Mouse (Mus musculus) skeletal muscle tissue, adult 2 months (tissue): Measurements from ENCODE around the gene Ttc23.

Experiments used
- DNase-seq: peaks from one replicate; pipeline ENCODE4 v3.0.0-alpha.2; 2012; ENCODE audit warnings: low read depth, low spot score

The Ttc23 gene

DNA sequence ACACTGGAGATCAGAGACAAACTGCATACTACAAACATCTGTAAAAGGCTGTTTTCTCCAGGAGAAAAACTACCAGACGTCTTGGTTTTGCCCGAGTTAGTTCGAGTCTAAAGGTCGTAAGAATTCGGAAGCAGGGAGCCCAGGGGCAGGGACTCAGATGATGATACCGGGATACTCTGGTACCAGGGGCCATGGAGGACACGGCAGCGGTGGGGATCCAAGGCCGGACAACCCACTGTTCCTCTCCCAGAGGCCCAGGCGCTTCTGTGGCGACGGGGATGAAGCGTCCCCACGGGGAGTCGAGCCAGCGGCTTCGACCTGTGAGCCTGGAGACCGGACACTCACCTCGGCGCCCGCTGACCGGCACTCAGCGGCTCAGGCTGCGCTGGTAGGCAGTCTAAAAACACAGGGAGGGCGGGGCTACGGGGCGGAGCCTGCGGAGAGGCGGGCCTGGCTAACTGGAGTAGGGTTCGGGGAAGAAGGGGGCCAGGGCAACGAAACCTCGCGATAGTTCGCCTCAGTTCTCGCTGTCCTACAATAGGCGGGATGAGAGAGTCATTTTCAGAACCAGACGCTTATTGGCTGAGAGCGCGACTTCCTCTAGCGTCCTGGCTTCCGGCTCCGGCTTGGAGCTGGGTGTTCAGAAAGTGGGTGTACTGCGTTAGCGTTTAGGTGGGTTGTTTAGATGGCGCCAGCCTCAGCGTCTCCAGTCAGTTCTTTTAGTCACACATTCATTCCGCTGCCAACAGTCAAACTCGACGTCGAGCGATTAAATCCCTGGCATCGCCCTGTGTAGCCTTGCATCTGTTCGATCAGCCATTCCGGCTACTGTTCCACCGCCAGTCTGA lies 2.2 kb upstream of the Ttc23 start, which contains the start of gene Lrrc28:
Gene Lrrc28, minus strand, starts transcription at position 436 of the 848 bp plus-strand sequence.
- DNase-seq = peak; percentile 100

DNA sequence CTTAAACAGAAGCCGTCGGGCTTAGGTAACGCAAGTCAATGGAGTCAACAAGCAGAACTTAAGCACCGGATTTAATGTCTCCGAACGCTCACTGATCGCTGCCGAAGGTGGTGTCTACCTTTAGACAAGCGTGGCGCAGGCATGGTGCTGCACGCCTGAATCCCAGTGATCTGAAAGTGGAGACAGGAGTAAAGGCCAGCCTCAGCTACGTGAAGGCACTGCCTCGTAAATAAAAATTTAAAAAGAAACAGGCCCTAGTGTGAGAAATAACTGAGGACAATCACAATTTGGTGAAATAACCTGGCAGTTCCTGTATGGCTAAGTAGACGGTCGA lies 1.6 kb upstream of the Ttc23 start:
- no peak for DNase-seq

GRCm38 (mm10) chr7:67646131-67646530 lies 1.1 kb upstream of the Ttc23 start:
- no peak for DNase-seq

DNA sequence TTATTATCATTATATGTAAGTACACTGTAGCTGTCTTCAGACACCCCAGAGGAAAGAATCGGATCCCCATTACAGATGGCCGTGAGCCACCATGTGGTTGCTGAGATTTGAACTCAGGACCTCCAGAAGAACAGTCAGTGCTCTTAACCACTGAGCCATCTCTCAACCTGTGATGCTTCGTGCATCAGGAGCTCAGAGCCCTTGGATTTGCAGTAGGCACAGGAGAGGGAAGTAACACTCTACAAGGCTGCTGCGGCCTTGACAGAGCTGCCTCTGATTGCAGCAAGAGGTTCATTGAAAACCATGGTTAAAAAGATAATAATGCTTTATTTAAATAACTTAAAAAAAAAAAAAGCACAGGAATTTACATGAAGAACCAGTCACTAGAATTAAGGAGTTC lies 1.2 kb downstream of the Ttc23 start:
- no peak for DNase-seq

DNA sequence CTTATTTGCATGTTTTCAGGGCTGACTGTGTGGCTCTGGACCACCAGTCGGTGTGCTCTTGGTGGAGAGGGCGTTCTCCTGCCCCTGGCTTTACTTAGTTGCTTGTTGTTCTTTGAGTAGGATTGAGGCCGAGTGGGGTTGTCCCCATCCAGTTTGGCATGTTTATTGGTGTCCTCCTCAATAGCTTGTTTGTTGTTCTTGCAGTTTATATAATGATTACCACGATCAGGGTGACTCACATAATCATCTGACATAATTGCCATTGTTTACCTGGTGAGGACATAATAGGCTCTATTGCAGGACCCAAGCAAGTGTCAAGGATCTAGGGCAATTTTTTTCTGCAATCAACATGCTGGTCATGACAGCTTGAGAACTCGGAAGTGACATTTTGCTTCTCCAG lies 5.0 kb downstream of the Ttc23 start:
- no peak for DNase-seq

DNA sequence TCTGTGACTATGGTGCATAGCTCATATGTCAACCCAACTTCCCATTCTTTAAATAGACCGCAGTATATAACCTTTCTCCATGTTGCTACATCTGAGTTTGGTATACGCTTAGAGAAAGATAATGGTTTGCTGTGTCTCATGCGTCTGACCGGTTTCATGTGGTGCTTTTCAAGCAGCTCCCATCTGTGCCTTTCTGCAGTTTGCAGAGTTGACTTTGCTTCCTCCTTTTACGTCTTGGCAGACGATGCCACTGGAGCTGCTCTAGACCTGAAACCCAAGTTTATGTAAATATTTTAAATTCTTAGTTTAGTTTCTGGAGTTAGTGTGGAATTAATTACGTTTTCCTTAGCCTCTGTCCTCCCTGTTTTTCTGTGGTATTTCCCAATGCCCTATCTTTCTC lies 7.5 kb downstream of the Ttc23 start:
- DNase-seq = no peak

GRCm38 (mm10) chr7:67655186-67655585 lies 8.0 kb downstream of the Ttc23 start:
- no peak for DNase-seq

DNA sequence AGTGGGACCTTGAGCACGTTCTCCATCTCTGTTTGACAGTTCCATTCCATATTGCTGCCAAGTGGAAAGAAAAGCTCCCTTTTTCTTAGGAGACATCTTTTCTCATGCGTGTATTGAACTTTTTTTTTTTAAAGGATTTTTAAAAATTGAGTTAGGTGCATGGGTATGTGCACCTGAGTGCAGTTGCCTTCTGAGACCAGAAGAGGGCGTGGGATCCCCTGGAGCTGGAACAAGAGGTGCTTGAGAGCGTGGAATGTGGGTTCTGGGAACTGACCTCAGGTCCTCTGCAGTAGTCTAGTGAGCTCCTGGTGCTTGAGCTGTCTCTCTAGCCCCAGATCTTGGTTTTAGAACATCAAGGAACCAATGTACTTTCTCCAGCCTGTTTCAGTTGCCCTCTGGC lies 10.9 kb downstream of the Ttc23 start:
- no peak for DNase-seq

DNA sequence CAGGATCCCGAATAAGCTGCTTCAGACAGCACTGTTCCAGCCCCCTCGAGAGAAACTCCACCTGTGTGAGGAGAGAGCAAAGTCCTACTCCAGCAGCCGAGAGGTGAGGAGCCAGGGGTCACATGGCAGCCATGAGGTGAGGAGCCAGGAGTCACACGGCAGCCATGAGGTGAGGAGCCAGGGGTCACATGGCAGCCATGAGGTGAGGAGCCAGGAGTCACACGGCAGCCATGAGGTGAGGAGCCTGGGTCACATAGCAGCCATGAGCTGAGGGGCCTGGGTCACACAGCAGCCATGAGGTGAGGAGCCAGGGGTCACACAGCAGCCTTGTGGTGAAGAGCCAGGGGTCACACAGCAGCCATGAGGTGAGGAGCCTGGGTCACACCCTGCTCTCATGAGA lies 15.2 kb downstream of the Ttc23 start:
- DNase-seq = no peak

DNA sequence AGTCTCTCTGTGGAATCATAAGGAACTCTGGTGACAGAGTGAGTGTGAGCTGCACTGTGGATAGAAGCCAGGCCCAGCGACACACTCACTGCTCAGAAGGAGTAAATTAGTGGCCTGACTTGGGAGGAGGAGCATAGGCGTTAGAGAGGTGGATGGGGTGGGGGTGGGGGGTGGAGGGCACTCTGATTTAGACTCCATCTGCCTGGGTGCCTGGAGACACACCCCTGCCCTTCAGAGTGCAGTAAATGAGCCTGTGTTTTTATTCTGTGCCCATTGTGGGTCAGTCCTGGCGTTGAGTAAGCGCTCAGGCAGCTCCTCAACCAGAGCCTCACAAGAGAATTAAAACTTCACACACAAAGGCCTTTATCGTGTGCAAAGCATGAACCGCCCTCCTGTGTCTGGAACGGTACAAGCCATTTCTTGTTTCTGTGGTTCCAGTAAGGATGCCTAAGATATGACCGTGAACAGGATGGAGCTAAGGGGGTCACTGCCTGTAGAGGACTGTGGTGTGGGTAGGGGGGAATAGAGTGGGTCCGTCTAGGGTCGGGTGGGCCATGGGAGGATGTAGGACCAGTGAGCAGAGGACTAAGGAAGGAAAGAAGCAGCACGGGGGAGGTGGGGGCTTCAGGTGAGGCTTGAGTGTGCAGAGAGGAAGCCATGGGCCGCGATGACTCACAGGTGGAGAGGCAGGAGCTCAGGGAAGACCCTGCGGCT lies 16.9 kb downstream of the Ttc23 start:
- no peak for DNase-seq

DNA sequence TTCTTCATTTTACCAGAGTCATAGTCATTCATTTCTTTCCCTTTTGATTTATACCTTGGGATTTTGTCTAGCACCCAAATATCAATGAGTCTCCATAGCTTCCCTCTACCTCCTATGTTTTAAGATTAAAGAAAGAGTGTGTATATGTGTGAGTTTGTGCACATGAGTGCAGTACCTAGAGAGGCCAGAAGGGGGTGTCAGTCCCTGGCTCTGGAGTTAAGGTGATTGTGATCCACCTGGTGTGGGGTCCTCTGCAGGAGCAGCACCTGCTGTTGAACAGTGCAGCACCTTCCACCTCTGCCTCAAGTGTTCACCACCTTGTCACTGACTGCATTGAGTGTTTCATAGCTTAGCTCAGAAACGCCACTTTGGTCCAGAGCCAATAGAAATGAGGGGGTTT lies 23.8 kb downstream of the Ttc23 start:
- no peak for DNase-seq

GRCm38 (mm10) chr7:67672650-67673049 lies 25.4 kb downstream of the Ttc23 start:
- DNase-seq = peak; percentile 94

DNA sequence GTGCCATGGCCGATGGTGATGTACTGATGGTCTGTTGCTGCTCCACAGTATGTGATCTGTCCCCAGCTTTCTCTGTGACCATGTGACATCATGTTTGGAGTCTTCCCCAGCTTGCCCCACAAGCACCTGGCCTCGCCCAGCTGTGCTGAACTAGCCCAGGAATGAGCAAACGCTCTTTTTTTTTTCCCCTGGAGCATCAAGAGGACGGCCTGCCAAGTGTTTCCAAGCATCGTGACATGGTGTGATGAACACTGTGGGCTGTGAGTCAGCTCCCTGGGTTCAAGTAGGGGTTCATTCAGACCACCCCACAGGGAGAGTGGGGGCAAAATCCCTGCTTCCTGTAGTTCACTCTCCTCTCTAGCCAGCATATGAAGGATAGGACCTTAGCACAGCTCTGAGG lies 26.4 kb downstream of the Ttc23 start:
- DNase-seq = no peak

DNA sequence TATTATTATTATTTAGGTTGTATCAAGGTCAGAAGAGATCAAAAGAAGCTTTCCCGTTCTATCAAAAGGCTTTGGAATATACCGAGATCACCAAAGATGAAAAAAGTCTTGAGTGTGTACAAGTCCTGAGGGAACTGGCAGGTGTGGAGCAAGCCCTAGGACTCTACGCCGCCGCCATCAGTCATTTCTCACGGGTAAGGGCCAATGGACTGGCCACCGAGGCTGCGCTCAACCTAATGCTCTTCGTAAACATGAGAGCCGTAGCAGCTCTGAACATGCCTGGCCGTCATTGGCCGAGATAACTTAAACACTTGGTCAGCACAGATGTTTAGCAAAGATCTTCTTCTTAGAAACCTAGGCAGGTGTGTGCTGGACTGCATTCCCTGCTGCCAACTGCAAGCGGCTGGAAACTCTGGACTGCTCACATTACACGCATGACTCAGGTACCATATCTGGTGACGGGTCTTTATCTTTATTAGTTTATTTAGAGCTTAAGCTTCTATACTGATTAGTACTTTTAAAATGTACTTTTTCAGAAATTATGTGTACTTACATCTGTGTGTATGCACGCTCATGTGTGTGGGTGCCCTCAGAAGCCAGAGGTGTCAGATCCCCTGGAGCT lies 31.8 kb downstream of the Ttc23 start:
- DNase-seq = no peak

- no peak for DNase-seq
These were observed 33.9 kb downstream of the Ttc23 start for GRCm38 (mm10) chr7:67681078-67681477.

DNA sequence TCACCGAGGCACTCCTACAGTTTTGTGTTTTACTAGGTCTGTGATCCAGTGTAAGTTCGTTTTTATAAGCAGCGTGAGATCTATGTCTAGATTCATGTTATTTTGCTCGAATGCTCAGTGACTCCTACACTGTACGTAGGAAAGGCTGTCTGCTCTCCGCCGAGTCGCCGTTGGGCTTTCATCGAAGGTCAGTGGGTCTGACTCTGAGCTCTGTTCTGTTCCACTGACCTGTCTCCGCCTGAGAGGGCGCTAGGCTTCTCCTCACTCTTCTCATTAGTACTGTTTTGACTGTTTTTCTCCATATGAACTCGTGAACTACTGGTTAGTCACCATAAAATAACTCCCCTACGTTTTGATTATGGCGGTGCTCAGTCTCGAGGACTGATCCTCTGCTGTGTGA lies 35.8 kb downstream of the Ttc23 start:
- no peak for DNase-seq

- no peak for DNase-seq
These were observed 39.3 kb downstream of the Ttc23 start for GRCm38 (mm10) chr7:67686545-67686944.

DNA sequence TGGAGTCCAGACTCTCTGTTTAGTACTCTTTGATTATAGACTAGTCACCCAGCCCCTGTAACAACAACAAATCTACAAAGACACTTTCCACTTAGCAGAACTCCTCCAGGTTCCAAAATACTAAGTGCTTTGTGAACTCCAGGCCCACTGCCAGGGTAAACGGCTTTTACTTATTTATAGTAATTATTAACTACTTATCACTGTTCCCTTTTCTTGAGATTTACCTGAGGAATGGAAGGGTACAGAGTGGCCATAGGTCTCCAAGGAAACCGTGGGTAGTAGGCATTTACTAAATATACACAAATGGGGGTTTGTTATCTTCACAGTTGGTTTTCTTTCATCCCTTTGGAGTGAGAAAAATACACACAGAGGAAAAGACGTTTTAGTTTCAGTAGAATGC lies 41.1 kb downstream of the Ttc23 start:
- no peak for DNase-seq

DNA sequence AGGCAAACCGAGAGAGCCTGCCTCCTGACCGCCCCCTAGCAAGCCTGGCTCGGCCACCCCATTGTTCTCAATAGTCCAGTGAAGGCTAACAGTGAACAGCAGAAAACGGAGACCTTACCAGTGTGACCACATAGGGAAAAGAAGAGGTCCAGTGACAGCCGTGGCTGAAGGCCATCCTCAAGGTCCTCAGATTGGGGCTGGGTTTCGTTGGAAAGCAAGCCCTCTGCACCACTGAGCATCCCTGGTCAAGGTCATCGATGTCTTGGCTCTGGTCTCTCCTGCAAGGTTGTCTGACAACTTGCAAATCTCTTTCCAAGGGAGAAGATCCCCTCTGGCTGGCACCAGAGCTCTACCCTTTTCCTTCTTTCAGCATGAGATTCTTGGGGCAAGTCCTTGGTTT lies 42.6 kb downstream of the Ttc23 start:
- no peak for DNase-seq

DNA sequence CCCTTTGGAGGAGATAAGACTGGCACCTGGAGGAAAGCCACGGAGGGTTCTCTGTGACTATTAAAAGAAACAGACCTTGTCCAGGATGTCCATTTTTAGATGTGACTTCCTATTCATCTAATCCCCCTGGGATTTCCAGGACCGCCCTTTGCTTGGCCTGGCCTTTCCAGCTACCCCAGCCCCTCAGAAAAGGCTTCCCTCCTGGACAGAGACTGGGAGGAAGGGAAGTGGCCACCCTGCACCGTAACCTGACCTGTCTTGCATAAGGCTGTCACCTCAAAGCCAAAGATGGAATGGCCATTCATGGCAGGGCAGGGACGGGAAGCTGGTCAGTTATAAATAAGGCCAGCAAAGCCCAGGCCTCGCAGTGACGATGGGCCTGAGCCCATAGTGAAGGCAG lies 43.8 kb downstream of the Ttc23 start:
- DNase-seq = peak; percentile 86

DNA sequence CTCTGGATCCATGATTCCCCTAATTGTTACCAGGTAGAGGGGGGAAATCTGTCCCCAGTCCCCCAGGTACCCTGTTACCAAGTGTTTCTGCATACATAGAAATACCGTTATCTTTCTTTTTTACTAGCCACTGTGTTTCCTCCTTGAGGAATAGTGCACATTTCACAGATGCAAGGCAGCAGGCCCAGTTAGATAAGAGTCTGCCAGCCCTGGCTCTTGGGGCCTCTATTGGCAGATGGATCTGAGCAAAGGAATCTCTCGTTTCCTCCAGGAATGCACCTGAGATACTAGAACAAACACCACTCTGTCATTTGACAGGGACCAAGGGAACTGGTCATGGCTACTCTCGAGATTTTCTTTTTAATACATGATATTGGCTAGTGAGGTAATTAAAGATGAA lies 44.9 kb downstream of the Ttc23 start:
- no peak for DNase-seq

DNA sequence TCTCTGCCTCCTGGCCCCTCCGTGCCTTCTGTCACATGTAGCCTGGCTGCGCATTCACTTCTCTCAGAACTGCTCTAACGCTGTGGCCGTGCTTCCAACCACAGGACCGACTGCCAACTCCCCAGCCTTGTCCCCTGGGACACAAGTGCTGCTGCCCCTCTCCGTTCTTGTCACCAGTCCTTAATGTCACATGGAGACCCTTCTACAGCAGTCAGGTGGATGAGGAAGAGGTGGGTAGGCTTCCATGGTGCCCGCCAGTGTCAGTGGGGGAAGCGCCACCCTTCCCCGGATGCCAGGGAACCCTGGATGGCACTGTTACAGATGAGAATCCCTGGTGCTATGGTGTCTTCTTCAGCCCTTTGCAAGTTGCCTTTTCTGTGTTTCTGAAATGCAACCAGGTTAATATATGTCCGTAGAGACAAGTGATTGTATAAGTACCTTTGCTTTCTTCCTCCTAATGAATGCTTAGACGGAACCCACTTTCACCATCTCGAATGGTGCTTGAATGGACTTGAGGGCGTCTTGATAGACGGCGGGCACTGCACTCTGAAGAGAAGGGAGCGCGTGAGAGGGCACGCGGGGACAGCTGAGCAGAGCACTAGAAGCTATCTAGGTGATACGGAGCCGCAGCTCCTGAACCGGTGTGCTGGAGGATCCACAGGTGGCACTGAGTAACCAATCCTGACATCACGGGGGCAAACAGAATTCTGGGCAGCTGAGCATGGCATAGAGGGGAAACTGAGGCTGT lies 45.8 kb downstream of the Ttc23 start:
- no peak for DNase-seq
